Mouse (Mus musculus) olfactory bulb, adult 2 months (tissue): ENCODE data around the gene Tppp3.

Source experiments
- CTCF ChIP-seq: fragments of 200-500 bp; IDR thresholded peaks from 2 replicates; pipeline ENCODE4 v1.5.1; 2012; ENCODE audit warnings: low read depth, mild to moderate bottlenecking, low read length, moderate library complexity; ENCODE audit not compliant: insufficient read depth
- POLR2A ChIP-seq: fragments of 200-500 bp; IDR thresholded peaks from 2 replicates; pipeline ENCODE4 v1.6.1; 2012; ENCODE audit warnings: mild to moderate bottlenecking, low read depth, low read length, moderate library complexity; ENCODE audit not compliant: insufficient read depth

DNA sequence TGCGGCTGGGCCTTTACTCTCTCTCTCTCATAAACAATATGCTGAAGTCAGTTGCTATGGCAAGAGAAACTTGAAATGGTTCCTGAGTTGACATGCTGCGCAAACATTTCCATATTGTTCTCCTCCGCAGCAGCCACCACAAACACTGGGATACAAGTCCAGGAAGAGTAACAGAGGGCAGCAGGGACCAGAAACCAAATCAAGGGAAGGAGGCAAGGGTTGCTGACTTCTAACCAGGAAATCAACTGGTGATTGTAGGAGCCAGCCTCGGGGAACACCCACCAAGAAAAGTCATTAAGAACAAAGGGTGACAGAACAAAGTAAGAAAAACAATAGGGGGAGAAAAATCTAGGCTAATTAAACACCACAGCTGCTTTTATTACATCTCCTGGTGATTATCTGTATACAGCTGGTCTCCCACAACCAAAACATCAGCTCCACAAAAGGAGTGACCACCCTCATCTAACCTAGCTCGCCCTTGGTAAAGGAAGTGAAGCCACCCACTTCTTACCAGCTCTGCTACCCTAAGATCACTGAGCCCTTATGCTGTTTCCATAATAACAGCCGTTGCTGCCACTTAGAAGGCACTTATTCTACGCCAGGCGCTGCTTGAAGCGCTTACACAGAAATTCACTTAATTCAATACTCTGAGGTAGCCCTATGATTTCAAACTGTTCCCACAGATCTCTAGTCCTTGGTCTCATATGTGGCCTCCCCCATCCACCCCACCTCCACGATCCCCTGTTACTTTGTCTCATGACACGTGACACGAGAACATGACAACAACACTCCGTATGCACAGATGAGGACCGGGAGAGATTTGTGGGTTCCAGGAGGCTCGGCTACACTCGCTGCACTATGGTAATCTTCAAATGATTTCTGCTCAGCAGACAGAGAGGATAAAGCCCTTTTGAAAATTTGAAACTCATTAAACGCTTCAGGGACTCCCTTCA is 24.3 kb upstream of the Tppp3 start:
- TF ChIP-seq POLR2A (no peak), CTCF (no peak)
